Mouse (Mus musculus): ENCODE data around the gene Heatr4.

- no peak for TF ChIP-seq CTCF (IDR thresholded peaks at IDR 0.05; ENCODE audit: extremely low read depth, insufficient read length, insufficient replicate concordance, low read depth, low read length)
- no peak for TF ChIP-seq POLR2A (IDR thresholded peaks at IDR 0.05; ENCODE audit: low read depth, low read length)
These were observed 28.5 kb upstream of the Heatr4 start for GRCm38 (mm10) chr12:84013130-84013529.

Measured in small intestine, adult 2 months (tissue).